Mouse (Mus musculus): ENCODE measurements at regions not wholly inside any gene's neighbourhood (a gene's known extent, or its start where the extent isn't known, plus 50 kb on each side); places are given as distances from the start of the nearest gene placed in this dataset.
"Not testable (repeated sequence)": the region's sequence is repeated elsewhere in the genome, so short reads cannot be mapped to it uniquely, and the experiment has no call there.

- not testable (repeated sequence) for TF ChIP-seq CTCF (IDR thresholded peaks at IDR 0.05; ENCODE audit: control insufficient read depth, insufficient read depth, low read length); POLR2A (IDR thresholded peaks at IDR 0.05; ENCODE audit: borderline replicate concordance, control insufficient read depth, low read depth, low read length)
Measured at GRCm38 (mm10) chr1:161727357-161727756, 60.9 kb downstream of the Fasl start.
